Mouse (Mus musculus) hematopoietic multipotent progenitor cell, adult 10-12 weeks (in vitro differentiated cells): ENCODE results near the gene Pin4. TPM values are rescaled to one million over a fixed set of nuclear protein-coding genes. Genes with fewer than 3 reads are reported as not detected.

ENCODE experiments used
- polyA plus RNA-seq: library from polyadenylated mRNA; stranded (reverse); fragments of >175 nt; gene quantifications from 2 replicates; pipeline ENCODE4 v1.2.3, GENCODE M21; 2012; ENCODE audit warnings: low replicate concordance

Pin4 gene
- 2.0 and 10.9 TPM in 2 replicates for polyA plus RNA-seq

GRCm38 (mm10) chrX:102119042-102119864 is at the start of gene Pin4:
Gene Pin4 (plus strand): TSS chrX:102119447.

GRCm38 (mm10) chrX:102070591-102071471 is 48.4 kb upstream of the Pin4 start, which contains the start of gene Rtl5:
Gene Rtl5 (minus strand): TSS chrX:102071304.

GRCm38 (mm10) chrX:102156618-102157422 is 37.6 kb downstream of the Pin4 start, which contains the start of gene Ercc6l:
Gene Ercc6l (minus strand): TSS chrX:102157091.

Other genes starting within 250 kb of the Pin4 start
- gene Rtl5, start 48.1 kb upstream of the Pin4 start, polyA plus RNA-seq: 6.6 and 13.5 TPM in 2 replicates
- 0.12 and 0.47 TPM in 2 replicates for gene Ercc6l, start 37.6 kb downstream of the Pin4 start, polyA plus RNA-seq
- 85.9 and 182 TPM in 2 replicates for gene Rps4x, start 69.9 kb downstream of the Pin4 start, polyA plus RNA-seq
- gene Cited1, start 132.7 kb downstream of the Pin4 start, polyA plus RNA-seq: 0.29 TPM in 1 of 2 replicates, not detected in the other